Mouse (Mus musculus): Measurements from ENCODE around the gene H2afj.

GRCm38 (mm10) chr6:136848971-136849370, 40.9 kb downstream of the H2afj start:
- TF ChIP-seq GATA1 (IDR thresholded peaks at IDR 0.05; ENCODE audit: borderline replicate concordance, low read length), result no peak
- TF ChIP-seq FLI1 (IDR thresholded peaks at IDR 0.05; ENCODE audit: low read length), result no peak
